Mouse (Mus musculus): ENCODE results near the gene Snx30. TPM values are rescaled to one million over a fixed set of nuclear protein-coding genes. Genes with fewer than 3 reads are reported as not detected.

Gene Snx30
- total and polyA plus RNA-seq, 2 experiments = 1.6 to 4.1 TPM

GRCm38 (mm10) chr4:59844460-59845244 lies 39.0 kb downstream of the Snx30 start:
- H3K9ac ChIP-seq (ENCODE audit: low read depth, low read length) = no peak overlapping the region
- H3K36me3 ChIP-seq (ENCODE audit: control insufficient read depth, insufficient read depth, low read length) = no peaks in the 10 kb centered on the region
- no peaks in the 10 kb centered on the region for H3K27me3 ChIP-seq (ENCODE audit: control insufficient read depth, insufficient read depth, low read length)
- WGBS = 79% methylated on average over 15 of the region's 15 CpGs
- no peak overlapping the region for H3K4me3 ChIP-seq (ENCODE audit: insufficient read depth, low read depth, low read length)
- peaks cover 10% of the 10 kb centered on the region for H3K4me1 ChIP-seq (ENCODE audit: control insufficient read depth, insufficient read depth, low read length)
- peak overlapping the region; percentile 68 for H3K27ac ChIP-seq (replicated peaks; ENCODE audit: insufficient read depth, low read depth, low read length)
- DNase-seq (ENCODE audit: extremely low read depth, low read depth, low spot score) = no peak
- H3K79me2 ChIP-seq (ENCODE audit: control insufficient read depth, insufficient read depth, low read length) = peaks cover 10% of the 10 kb centered on the region; the same call in 1 of the 2 replicates
- no peak for TF ChIP-seq POLR2A (IDR thresholded peaks at IDR 0.05; ENCODE audit: extremely low read depth, insufficient read depth, low read length)
- no peak for TF ChIP-seq CTCF (IDR thresholded peaks at IDR 0.05; ENCODE audit: low read depth, low read length)

- Histone ChIP-seq H3K36me3 (ENCODE audit: control insufficient read depth, insufficient read depth, low read length) (no peaks in the 10 kb centered on the region), H3K27ac (replicated peaks; ENCODE audit: insufficient read depth, low read depth, low read length) (peak overlapping the region; percentile 68), H3K79me2 (ENCODE audit: control insufficient read depth, insufficient read depth, low read length) (peaks cover 7% of the 10 kb centered on the region; the same call in 1 of the 2 replicates), H3K4me1 (ENCODE audit: control insufficient read depth, insufficient read depth, low read length) (peaks cover 10% of the 10 kb centered on the region), H3K4me3 (ENCODE audit: insufficient read depth, low read depth, low read length) (no peak overlapping the region), H3K27me3 (ENCODE audit: control insufficient read depth, insufficient read depth, low read length) (no peaks in the 10 kb centered on the region), H3K9ac (ENCODE audit: low read depth, low read length) (no peak overlapping the region; the same call in 1 of the 2 replicates)
- WGBS = 17% methylated on average over 3 of the region's 3 CpGs
- peak; percentile 83 for DNase-seq (ENCODE audit: extremely low read depth, low read depth, low spot score)
- TF ChIP-seq POLR2A (IDR thresholded peaks at IDR 0.05; ENCODE audit: extremely low read depth, insufficient read depth, low read length) (no peak), CTCF (IDR thresholded peaks at IDR 0.05; ENCODE audit: low read depth, low read length) (no peak)
These were observed 39.6 kb downstream of the Snx30 start for GRCm38 (mm10) chr4:59845245-59845637.

GRCm38 (mm10) chr4:59847447-59847846 lies 41.8 kb downstream of the Snx30 start:
- WGBS = 86% methylated on average over 5 of the region's 5 CpGs
- H3K4me3 ChIP-seq (ENCODE audit: insufficient read depth, low read depth, low read length) = no peak overlapping the region
- no peaks in the 10 kb centered on the region for H3K36me3 ChIP-seq (ENCODE audit: control insufficient read depth, insufficient read depth, low read length)
- H3K79me2 ChIP-seq (ENCODE audit: control insufficient read depth, insufficient read depth, low read length) = peaks cover 13% of the 10 kb centered on the region; the same call in 1 of the 2 replicates
- peaks cover 10% of the 10 kb centered on the region for H3K4me1 ChIP-seq (ENCODE audit: control insufficient read depth, insufficient read depth, low read length)
- no peak for TF ChIP-seq POLR2A (IDR thresholded peaks at IDR 0.05; ENCODE audit: extremely low read depth, insufficient read depth, low read length)
- no peak for TF ChIP-seq CTCF (IDR thresholded peaks at IDR 0.05; ENCODE audit: low read depth, low read length)
- no peaks in the 10 kb centered on the region for H3K27me3 ChIP-seq (ENCODE audit: control insufficient read depth, insufficient read depth, low read length)
- no peak overlapping the region for H3K9ac ChIP-seq (ENCODE audit: low read depth, low read length)
- no peak for DNase-seq (ENCODE audit: extremely low read depth, low read depth, low spot score)
- H3K27ac ChIP-seq (replicated peaks; ENCODE audit: insufficient read depth, low read depth, low read length) = no peak overlapping the region

GRCm38 (mm10) chr4:59850181-59850580 lies 44.5 kb downstream of the Snx30 start:
- Histone ChIP-seq H3K79me2 (ENCODE audit: control insufficient read depth, insufficient read depth, low read length) (peaks cover 19% of the 10 kb centered on the region), H3K9ac (ENCODE audit: low read depth, low read length) (no peak overlapping the region), H3K27me3 (ENCODE audit: control insufficient read depth, insufficient read depth, low read length) (no peaks in the 10 kb centered on the region), H3K36me3 (ENCODE audit: control insufficient read depth, insufficient read depth, low read length) (no peaks in the 10 kb centered on the region), H3K4me3 (ENCODE audit: insufficient read depth, low read depth, low read length) (no peak overlapping the region), H3K4me1 (ENCODE audit: control insufficient read depth, insufficient read depth, low read length) (peaks cover 5% of the 10 kb centered on the region), H3K27ac (replicated peaks; ENCODE audit: insufficient read depth, low read depth, low read length) (no peak overlapping the region)
- WGBS = 77% methylated on average over 2 of the region's 2 CpGs
- DNase-seq (ENCODE audit: extremely low read depth, low read depth, low spot score) = peak; percentile 50
- TF ChIP-seq CTCF (IDR thresholded peaks at IDR 0.05; ENCODE audit: low read depth, low read length) = peak; percentile 83
- TF ChIP-seq POLR2A (IDR thresholded peaks at IDR 0.05; ENCODE audit: extremely low read depth, insufficient read depth, low read length) = no peak

GRCm38 (mm10) chr4:59850886-59851623 lies 45.4 kb downstream of the Snx30 start:
- Histone ChIP-seq H3K4me1 (ENCODE audit: control insufficient read depth, insufficient read depth, low read length) (no peaks in the 10 kb centered on the region), H3K27me3 (ENCODE audit: control insufficient read depth, insufficient read depth, low read length) (no peaks in the 10 kb centered on the region), H3K79me2 (ENCODE audit: control insufficient read depth, insufficient read depth, low read length) (peaks cover 19% of the 10 kb centered on the region), H3K27ac (replicated peaks; ENCODE audit: insufficient read depth, low read depth, low read length) (no peak overlapping the region), H3K9ac (ENCODE audit: low read depth, low read length) (no peak overlapping the region), H3K4me3 (ENCODE audit: insufficient read depth, low read depth, low read length) (no peak overlapping the region), H3K36me3 (ENCODE audit: control insufficient read depth, insufficient read depth, low read length) (no peaks in the 10 kb centered on the region)
- TF ChIP-seq POLR2A (IDR thresholded peaks at IDR 0.05; ENCODE audit: extremely low read depth, insufficient read depth, low read length) = no peak
- no peak for TF ChIP-seq CTCF (IDR thresholded peaks at IDR 0.05; ENCODE audit: low read depth, low read length)
- no peak for DNase-seq (ENCODE audit: extremely low read depth, low read depth, low spot score)
- 95% methylated on average over 5 of the region's 5 CpGs for WGBS

Measured in liver, adult 2 months (tissue).